Mouse (Mus musculus) ZHBTc4 (cell line): ENCODE results near the gene Dhcr7.

Source experiments
- DNase-seq: peaks from one replicate; pipeline ENCODE4 v3.0.0-alpha.2; 2011; ENCODE audit warnings: low read depth, low spot score

The Dhcr7 gene

DNA sequence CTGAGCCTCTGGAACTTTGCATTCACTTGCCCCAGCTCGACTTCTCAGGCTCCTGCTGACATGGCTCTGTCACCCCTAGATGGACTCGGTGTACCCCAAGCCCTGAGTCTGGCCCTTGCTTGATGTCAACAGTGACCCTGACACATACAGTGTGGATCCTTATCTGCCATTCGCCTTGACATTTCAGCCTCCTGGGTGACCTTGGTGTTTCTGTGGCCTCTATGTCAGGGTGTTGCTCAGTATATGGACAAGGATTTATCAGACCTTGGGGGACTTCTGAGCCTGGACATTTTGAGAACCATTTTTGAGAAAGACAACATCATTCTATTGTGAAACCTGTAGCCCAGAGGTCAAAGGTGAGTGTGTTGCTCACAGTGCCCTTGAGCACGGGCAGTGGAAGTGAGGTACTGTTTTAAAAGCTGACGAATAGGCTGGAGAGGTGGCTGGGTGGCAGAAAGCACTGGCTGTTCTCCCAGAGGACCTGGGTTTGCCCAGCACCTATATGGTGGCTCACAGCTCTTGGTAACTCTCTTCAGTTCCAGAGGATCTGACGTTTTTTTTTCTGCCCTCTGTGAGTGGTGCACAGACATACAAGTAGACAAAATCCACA is 10.7 kb downstream of the Dhcr7 start:
- DNase-seq = no peak

DNA sequence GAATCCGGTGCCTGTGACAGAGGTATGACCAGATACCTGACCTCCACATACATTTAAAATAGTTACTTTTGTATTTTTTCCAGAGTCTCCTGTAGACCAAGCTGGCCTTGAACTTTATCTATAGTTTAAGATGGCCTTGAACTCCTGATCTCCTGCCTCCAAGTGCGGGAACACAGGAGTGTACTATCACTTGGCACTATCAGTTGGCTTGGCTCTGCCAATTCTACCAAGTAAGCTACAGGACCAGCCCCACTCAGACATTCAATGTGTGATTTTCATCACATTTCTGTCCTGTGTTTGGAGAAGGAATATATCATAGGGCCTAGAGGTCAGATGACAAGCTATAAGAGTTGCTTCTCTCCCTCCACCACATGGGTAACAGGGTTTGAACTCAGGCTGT is 11.4 kb downstream of the Dhcr7 start:
- DNase-seq = no peak

DNA sequence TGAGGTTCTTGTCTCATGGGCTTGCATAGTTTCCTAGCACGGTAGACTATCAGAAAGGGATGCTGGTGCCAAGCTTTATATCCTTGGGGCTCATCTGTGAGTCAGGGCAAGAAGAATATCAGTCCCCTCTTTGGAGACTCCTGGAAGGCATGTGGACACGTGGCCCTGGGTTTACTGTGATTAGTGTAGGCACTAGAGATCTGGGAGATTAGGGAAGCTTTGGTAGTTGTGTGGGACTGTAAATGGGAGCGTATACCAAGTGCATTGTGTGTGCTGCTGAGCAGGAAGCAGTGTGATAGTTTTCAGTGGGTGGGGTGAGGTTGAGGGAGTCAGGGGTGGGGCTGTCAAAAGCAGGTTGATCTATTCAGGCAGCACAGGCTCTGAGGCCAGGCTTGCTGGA is 12.0 kb downstream of the Dhcr7 start:
- peak; percentile 39 for DNase-seq

DNA sequence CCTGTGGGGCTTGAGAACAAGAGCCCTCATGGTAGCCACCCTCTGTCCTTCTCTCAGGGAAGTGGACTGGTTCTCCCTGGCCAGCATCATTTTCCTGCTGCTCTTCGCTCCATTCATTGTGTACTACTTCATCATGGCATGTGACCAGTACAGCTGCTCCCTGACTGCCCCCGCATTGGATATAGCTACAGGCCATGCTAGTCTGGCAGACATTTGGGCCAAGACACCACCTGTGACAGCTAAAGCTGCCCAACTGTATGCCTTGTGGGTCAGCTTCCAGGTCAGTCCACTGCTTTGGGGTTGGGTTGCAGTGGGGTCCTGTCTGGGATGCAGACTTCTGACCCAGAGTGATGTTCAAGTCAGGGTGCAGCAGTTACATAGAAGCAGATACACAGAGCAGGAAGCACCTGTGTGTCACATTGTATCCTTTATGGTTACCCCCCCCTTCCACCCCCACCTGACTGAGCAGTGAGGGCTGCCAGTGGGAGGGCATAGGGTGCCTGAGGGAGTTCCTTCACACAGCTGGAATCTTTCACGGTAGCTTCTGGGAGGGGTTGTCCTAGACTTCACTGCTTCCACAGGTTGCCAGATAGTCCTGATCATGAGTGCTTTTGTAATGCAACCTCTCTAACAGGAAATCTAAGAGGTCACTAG is 14.9 kb downstream of the Dhcr7 start:
- no peak for DNase-seq

DNA sequence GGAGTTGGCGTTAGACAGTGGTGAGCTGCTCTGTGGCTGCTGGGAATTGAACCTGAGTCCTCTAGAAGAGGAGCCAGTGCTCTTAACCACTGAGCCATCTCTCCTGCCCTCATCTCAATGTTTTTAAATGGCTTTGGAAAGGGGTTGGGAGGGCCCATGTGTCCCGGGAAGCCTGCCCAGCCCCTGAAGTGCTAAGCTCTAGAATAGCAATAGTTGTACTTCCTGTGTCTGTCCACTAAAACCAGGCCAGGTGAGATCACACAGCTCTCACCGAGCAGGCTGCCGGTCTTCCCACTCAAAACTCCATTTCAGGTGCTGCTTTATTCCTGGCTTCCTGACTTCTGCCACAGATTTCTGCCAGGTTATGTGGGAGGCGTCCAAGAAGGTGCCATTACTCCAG is 17.2 kb downstream of the Dhcr7 start:
- no peak for DNase-seq

DNA sequence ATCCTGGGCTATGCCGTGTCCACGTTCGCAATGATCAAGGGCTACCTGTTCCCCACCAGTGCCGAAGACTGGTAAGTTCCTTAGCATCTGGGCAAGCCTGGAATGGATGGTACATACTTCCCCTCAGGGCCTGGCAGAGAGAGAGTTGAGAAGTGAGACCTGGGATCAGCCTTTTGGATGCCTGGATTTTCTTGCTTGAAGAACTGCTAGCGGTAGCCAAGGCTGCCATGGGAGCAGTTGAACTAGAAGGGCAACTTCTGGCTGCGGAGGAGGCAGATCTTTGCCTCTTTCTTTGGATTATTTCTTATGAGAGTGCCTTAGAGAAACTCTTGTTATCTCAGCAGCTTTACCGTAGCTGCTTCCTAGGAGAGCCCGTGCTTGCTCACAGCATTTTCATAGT is 18.4 kb downstream of the Dhcr7 start:
- DNase-seq = no peak

DNA sequence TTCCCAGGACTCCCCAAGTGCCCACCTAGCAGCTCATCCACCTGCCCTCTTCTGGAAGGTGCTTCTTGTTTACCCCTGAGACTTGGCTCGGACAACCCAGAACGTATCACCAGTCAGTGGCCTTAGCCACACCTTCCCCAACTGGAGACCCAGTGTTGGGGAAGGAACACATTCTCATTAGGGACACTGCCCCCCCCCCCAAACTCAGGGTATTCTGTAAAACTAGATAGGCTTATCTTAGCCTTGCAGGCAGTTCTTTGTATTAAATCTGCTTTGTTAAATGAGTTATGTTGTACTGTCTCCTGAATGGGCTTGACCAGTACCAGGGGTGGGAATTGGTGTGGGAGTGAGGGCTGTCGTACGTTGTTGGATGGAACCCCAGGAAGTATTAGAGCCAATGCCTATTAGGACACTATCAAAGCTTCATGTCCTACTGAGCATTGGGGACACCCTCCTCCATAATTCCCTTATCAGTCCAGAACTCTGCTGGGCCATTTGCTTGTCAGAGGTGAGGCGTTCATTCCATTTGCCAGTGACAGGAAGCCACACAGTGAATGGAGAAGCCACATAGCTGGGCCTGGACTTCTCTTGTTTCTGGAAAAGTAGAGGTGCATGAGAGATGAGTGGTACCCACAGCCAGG is 25.3 kb downstream of the Dhcr7 start:
- DNase-seq = no peak

DNA sequence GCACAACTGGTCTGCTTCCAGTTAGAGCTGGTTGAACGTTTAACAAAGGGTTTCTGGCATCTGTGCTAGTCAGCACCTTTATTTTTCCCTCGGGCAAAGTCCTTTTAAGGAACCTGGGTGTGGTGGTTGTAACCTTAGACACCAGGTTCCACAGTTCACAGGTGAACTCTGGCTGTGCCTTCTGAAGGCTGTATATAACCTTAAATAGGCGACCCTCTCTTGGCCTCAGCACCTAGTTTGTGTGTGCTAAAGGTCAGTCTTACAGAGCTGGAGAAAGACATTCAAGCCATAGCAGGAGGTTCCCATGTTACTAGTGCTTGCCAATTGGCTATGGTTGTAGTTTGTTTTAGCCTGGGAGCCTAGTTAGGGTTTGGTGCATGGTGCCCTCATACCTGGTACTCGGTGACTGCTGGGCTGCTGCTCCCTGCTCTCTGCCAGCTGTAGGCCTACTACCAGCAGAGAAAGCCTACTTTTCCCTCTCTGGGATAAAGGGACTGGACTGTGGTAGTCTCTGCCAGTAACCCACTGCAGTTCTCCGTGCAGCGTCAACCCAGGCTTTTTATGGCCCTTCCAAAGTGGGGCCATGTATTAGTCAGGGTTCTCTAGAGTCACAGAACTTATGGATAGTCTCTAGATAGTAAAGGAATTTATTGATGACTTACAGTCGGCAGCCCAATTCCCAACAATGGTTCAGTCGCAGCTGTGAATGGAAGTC is 26.0 kb downstream of the Dhcr7 start:
- peak; percentile 24 for DNase-seq

DNA sequence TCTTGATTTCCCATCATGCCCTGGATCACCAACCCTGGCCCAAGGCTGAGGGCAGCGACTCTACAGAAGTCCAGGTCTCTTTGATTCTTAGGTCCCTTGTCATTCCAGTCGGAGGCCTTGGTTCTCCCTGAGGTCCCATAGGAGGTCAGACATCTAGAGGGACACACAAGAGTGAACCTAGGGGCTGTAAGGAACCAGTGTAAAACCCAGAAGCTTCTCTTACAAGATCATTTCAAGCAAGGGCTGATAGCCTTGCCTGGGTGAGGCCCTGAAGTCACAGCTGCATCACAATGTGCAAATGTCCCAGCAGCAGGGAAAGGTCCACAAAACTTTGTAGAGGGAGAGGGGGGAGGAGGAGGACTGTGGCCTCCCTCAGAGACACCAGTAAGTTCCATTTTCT is 43.6 kb downstream of the Dhcr7 start, which contains the start of gene Gm498:
Gene Gm498, plus strand, starts transcription at position 301 of the 400 bp plus-strand sequence.
- no peak for DNase-seq

DNA sequence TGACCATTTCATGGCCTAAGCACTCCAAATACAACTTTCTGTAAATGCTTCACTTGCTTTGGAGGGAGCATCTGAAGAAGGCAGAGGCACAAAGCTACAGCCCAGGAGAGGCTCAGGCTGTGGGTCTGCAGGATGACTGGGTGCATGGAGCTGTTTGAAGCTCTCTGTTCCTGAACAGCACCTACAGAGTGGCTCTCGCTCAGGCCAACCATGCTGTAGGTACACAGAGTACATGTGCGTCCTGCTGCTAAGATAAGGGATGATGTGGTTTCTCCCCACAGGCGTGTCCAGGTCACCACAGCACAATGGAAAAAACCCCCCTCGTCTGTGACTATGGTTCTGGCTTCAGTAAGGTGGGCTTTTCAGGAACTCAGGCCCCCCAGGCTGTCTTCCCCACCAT is 45.9 kb downstream of the Dhcr7 start:
- DNase-seq = no peak

DNA sequence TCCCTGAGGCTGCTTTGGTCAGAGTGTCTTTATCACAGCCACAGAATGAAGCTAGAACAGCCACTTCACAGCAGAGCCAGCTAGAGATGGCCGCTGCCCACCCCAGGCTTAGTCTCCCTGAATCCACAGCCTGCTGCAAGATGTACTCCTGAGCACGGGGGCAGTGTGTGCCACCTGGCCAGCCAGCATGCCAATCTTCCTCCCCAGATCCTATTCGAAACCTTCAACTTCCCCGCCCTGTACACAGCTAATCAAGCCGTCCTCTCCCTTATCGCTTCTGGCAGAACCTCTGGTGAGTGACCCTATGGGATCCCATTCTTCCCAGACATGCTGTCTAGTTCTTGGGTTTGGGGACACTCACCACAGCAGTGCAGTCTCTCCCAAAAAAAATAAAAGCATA is 60.8 kb downstream of the Dhcr7 start:
- no peak for DNase-seq

DNA sequence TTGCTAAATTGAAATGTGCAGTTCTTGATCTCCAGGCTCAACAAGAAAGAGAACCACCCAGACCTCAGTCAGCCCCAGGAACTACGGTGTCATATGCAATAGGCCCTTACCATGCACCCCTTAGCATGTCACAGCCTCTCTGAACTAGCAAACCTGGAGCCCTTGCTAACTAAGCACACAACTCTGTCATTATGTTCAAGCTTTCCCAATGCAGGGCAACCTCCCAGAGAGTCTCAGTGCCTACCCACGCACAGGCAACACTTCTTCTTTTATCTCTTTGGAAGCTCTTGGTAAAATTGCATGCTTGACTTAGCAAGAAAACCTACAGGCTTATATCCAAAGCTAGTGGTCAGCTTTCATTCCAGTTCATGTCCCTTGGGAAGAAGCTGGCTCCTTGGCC is 68.2 kb downstream of the Dhcr7 start:
- no peak for DNase-seq

DNA sequence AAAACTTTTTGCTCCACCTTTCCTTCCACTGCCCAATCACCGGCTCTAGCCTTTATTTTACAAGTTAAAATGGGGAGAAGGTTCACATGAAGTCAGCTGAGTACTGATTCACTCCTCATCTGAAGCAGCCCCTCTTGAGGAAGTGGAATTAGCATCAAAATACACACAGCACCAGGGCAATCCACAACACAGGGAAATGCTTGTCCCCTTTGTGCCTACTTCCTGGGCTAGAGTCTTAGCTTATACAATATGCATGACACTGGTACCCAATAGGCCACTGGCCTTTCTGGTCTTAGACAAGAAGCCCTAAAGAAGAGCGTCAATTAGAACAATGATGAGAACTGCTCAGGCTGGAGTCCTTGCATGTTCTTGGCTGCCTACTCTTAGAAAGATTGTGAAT is 69.4 kb downstream of the Dhcr7 start:
- peak; percentile 66 for DNase-seq
